Mouse (Mus musculus): ENCODE measurements around the gene Mrgbp.

DNA sequence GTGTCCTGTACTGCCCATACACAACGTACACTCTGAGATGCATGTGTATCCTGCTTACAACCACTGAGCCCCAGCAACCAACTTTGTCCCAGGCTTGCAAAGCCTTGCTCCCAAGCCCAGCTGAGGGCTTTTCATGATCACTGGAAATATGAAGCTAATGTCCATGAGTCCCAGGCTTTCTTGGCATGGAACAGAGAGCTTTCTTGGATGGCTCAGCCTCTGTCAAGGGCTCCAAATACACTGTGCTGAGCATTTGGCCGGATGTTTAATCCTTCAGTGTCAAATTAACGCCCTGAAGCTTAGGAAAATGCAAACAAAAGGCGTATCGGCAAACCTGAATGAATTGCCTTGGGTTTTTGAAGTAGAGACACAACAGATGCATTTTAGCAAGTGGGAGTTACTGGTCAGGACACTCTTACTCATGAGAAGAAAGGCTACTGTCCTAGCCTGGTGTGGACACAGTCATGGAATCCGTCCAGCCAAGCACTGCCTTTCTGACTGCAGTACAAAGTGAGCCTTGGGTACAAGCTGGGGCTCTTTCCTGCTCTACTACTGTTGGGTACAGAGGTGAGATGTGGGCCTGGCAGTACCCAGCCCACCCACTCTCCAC lies 48.6 kb upstream of the Mrgbp start:
- TF ChIP-seq CTCF (IDR thresholded peaks at IDR 0.05; ENCODE audit: low read depth) (no peak), EP300 (IDR thresholded peaks at IDR 0.05; ENCODE audit: low read depth) (no peak)
